Mouse (Mus musculus): ENCODE data around the gene Lrba. TPM values are rescaled to one million over a fixed set of nuclear protein-coding genes. Genes with fewer than 3 reads are reported as not detected.

The Lrba gene
- polyA plus RNA-seq, 1 experiment from 2014 or later = 9.3 TPM

- Histone ChIP-seq H3K27me3 (no peaks in the 10 kb centered on the region), H3K4me1 (replicated peaks) (no peaks in the 10 kb centered on the region), H3K9me3 (no peaks in the 10 kb centered on the region), H3K9ac (replicated peaks) (no peak overlapping the region), H3K36me3 (no peaks in the 10 kb centered on the region), H3K4me2 (no peak overlapping the region), H3K27ac (no peak overlapping the region), H3K4me3 (replicated peaks) (no peak overlapping the region)
- 93% methylated on average over 10 of the region's 10 CpGs for WGBS
- ATAC-seq (ENCODE audit: insufficient number of reproducible peaks, insufficient read depth, low FRiP score, low TSS enrichment, low read depth) = no peak
Measured at GRCm38 (mm10) chr3:86210267-86210939, 14.1 kb upstream of the Lrba start.

GRCm38 (mm10) chr3:86210959-86211358, 13.5 kb upstream of the Lrba start:
- H3K4me2 ChIP-seq = no peak overlapping the region
- no peak overlapping the region for H3K27ac ChIP-seq
- no peaks in the 10 kb centered on the region for H3K9me3 ChIP-seq
- H3K27me3 ChIP-seq = no peaks in the 10 kb centered on the region
- no peak overlapping the region for H3K9ac ChIP-seq (replicated peaks)
- no peak overlapping the region for H3K4me3 ChIP-seq (replicated peaks)
- H3K4me1 ChIP-seq (replicated peaks) = no peaks in the 10 kb centered on the region
- 84% methylated on average over 3 of the region's 3 CpGs for WGBS
- no peak for ATAC-seq (ENCODE audit: insufficient number of reproducible peaks, insufficient read depth, low FRiP score, low TSS enrichment, low read depth)
- no peaks in the 10 kb centered on the region for H3K36me3 ChIP-seq

DNA sequence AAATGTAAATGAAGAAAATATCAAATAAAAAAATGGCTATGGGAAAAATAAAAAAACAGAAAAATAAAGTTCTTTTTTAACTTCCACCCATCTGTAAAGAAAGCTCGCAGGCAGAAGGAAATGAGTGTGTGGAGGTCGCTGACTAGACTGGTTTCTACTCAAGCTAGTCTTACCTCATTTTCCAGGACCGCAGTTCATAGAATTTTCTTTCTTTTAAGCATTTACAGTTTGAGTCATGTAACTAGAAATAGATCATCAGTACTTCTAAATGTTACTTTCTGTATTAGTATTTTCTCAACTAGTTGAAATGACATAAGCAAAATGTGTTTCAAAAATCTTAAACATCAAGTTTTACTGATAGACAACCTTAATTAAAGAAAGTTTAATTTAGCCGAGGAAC, 10.2 kb upstream of the Lrba start:
- Histone ChIP-seq H3K27ac (no peak overlapping the region), H3K27me3 (no peaks in the 10 kb centered on the region), H3K4me3 (replicated peaks) (no peak overlapping the region), H3K9me3 (no peaks in the 10 kb centered on the region), H3K36me3 (no peaks in the 10 kb centered on the region), H3K4me2 (no peak overlapping the region), H3K4me1 (replicated peaks) (no peaks in the 10 kb centered on the region), H3K9ac (replicated peaks) (no peak overlapping the region)
- 84% methylated on average over 4 of the region's 4 CpGs for WGBS
- no peak for ATAC-seq (ENCODE audit: insufficient number of reproducible peaks, insufficient read depth, low FRiP score, low TSS enrichment, low read depth)

- peak overlapping the region; percentile 78 for H3K9ac ChIP-seq (replicated peaks)
- H3K9me3 ChIP-seq = no peaks in the 10 kb centered on the region
- H3K36me3 ChIP-seq = no peaks in the 10 kb centered on the region
- 0 out of 2 replicates have a peak, but pooled peaks cover 2% of the 10 kb centered on the region for H3K4me1 ChIP-seq (replicated peaks)
- H3K27me3 ChIP-seq = peaks cover 4% of the 10 kb centered on the region; the same call in 1 of the 2 replicates
- H3K27ac ChIP-seq = peak overlapping the region; percentile 89
- H3K4me2 ChIP-seq = peak overlapping the region; percentile 94
- ATAC-seq (ENCODE audit: insufficient number of reproducible peaks, insufficient read depth, low FRiP score, low TSS enrichment, low read depth) = peak; percentile 90
- peak overlapping the region; percentile 86 for H3K4me3 ChIP-seq (replicated peaks)
- under 1% methylated on average over 79 of the region's 79 CpGs for WGBS
Measured at GRCm38 (mm10) chr3:86223634-86224313, 706 bp upstream of the Lrba start.

GRCm38 (mm10) chr3:86224314-86224563, 241 bp upstream of the Lrba start:
- H3K27me3 ChIP-seq = peaks cover 4% of the 10 kb centered on the region; the same call in 1 of the 2 replicates
- peak overlapping the region; percentile 89 for H3K27ac ChIP-seq
- no peaks in the 10 kb centered on the region for H3K9me3 ChIP-seq
- 0 out of 2 replicates have a peak, but pooled peaks cover 2% of the 10 kb centered on the region for H3K4me1 ChIP-seq (replicated peaks)
- ATAC-seq (ENCODE audit: insufficient number of reproducible peaks, insufficient read depth, low FRiP score, low TSS enrichment, low read depth) = no peak; the same call in 1 of the 2 replicates
- 0 out of 2 replicates have a peak, but pooled peaks cover 3% of the 10 kb centered on the region for H3K36me3 ChIP-seq
- H3K9ac ChIP-seq (replicated peaks) = peak overlapping the region; percentile 78
- H3K4me3 ChIP-seq (replicated peaks) = peak overlapping the region; percentile 86
- H3K4me2 ChIP-seq = peak overlapping the region; percentile 94
- under 1% methylated on average over 28 of the region's 28 CpGs for WGBS

- Histone ChIP-seq H3K9ac (replicated peaks) (no peak overlapping the region), H3K4me1 (replicated peaks) (no peaks in the 10 kb centered on the region), H3K27ac (no peak overlapping the region), H3K9me3 (no peaks in the 10 kb centered on the region), H3K27me3 (no peaks in the 10 kb centered on the region), H3K36me3 (0 out of 2 replicates have a peak, but pooled peaks cover 4% of the 10 kb centered on the region), H3K4me3 (replicated peaks) (no peak overlapping the region), H3K4me2 (no peak overlapping the region)
- WGBS = 65% methylated on average over 1 of the region's 1 CpGs
- no peak for ATAC-seq (ENCODE audit: insufficient number of reproducible peaks, insufficient read depth, low FRiP score, low TSS enrichment, low read depth)
Measured at GRCm38 (mm10) chr3:86231532-86232086, 7.1 kb downstream of the Lrba start.

DNA sequence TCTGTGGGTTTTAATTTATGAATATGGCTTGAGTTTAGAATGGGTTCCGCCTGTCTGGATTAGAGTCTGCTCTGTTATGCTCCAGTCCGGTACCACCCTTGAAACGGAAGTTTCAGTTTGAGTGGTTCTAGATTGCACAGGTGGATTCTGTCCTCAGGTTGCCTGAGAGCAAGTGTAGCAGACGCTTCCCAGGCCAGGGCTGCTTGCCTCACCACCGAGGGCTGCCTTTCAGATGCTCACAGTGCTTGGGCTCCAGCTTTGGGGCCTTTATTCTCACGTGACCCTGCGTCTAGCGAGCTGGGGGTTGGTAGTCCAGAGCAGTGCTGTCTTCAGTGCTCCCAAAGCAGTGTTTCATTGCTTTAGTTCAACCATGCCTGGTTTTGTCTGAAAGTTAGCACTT, 22.7 kb downstream of the Lrba start:
- no peaks in the 10 kb centered on the region for H3K9me3 ChIP-seq
- WGBS = 71% methylated on average over 8 of the region's 8 CpGs
- H3K4me1 ChIP-seq (replicated peaks) = 0 out of 2 replicates have a peak, but pooled peaks cover 3% of the 10 kb centered on the region
- no peak overlapping the region for H3K4me3 ChIP-seq (replicated peaks)
- H3K4me2 ChIP-seq = no peak overlapping the region
- no peak overlapping the region for H3K27ac ChIP-seq
- H3K27me3 ChIP-seq = no peaks in the 10 kb centered on the region
- no peak for ATAC-seq (ENCODE audit: insufficient number of reproducible peaks, insufficient read depth, low FRiP score, low TSS enrichment, low read depth)
- no peaks in the 10 kb centered on the region for H3K36me3 ChIP-seq
- H3K9ac ChIP-seq (replicated peaks) = no peak overlapping the region

DNA sequence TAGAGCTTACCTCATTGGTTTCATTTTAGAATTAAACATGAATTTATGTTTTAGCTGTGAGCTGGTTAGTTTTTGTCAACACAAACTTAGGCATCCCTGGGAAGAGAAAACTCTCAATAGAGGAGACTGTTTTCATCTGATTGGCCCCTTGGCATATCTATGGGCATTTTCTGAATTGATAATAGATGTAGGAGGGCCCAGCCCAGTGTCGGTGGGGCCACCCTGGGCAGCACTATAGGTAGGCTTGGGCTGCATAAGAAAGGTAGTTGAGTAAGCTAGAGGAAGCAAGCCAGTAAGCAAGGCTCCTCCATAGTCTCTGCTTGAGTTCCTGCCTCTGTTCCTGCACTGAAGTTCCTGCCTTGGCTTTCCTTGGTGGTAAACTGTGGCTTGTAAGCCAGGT, 26.7 kb downstream of the Lrba start:
- H3K4me3 ChIP-seq (replicated peaks) = no peak overlapping the region
- no peaks in the 10 kb centered on the region for H3K9me3 ChIP-seq
- no peaks in the 10 kb centered on the region for H3K36me3 ChIP-seq
- 0 out of 2 replicates have a peak, but pooled peaks cover 3% of the 10 kb centered on the region for H3K4me1 ChIP-seq (replicated peaks)
- no peak overlapping the region for H3K4me2 ChIP-seq
- no peak for ATAC-seq (ENCODE audit: insufficient number of reproducible peaks, insufficient read depth, low FRiP score, low TSS enrichment, low read depth)
- no peak overlapping the region for H3K27ac ChIP-seq
- no peak overlapping the region for H3K9ac ChIP-seq (replicated peaks)
- 75% methylated on average over 1 of the region's 1 CpGs for WGBS
- no peaks in the 10 kb centered on the region for H3K27me3 ChIP-seq

DNA sequence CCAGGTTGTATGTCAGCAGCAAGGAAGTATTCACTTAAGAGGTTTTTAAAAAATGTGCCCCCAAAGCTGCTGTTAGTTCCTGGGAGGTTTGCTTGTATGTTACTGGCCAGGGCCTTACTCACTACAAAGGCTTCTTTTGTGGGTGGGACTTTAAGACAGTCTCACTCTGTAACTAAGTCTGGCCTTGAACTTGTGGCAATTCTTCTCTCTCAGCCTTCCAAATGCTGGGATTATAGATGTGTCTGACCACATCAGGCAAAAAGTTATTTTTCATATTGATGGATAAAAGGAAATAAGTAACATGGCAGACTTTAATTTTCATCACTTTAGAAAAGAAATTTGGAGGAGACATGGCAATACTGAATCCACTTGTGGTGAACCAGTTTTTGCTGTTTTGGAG, 28.1 kb downstream of the Lrba start:
- 0 out of 2 replicates have a peak, but pooled peaks cover 3% of the 10 kb centered on the region for H3K4me1 ChIP-seq (replicated peaks)
- no peak overlapping the region for H3K4me3 ChIP-seq (replicated peaks)
- ATAC-seq (ENCODE audit: insufficient number of reproducible peaks, insufficient read depth, low FRiP score, low TSS enrichment, low read depth) = no peak
- H3K27me3 ChIP-seq = no peaks in the 10 kb centered on the region
- no peak overlapping the region for H3K9ac ChIP-seq (replicated peaks)
- H3K4me2 ChIP-seq = no peak overlapping the region
- no peak overlapping the region for H3K27ac ChIP-seq
- no peaks in the 10 kb centered on the region for H3K36me3 ChIP-seq
- no peaks in the 10 kb centered on the region for H3K9me3 ChIP-seq

- Histone ChIP-seq H3K4me2 (no peak overlapping the region), H3K4me3 (replicated peaks) (no peak overlapping the region), H3K27me3 (no peaks in the 10 kb centered on the region), H3K9ac (replicated peaks) (no peak overlapping the region), H3K4me1 (replicated peaks) (0 out of 2 replicates have a peak, but pooled peaks cover 3% of the 10 kb centered on the region), H3K9me3 (no peaks in the 10 kb centered on the region), H3K36me3 (no peaks in the 10 kb centered on the region), H3K27ac (no peak overlapping the region)
- WGBS = 82% methylated on average over 3 of the region's 3 CpGs
- no peak for ATAC-seq (ENCODE audit: insufficient number of reproducible peaks, insufficient read depth, low FRiP score, low TSS enrichment, low read depth)
Measured at GRCm38 (mm10) chr3:86253071-86253470, 28.6 kb downstream of the Lrba start.

GRCm38 (mm10) chr3:86253791-86254190, 29.3 kb downstream of the Lrba start:
- H3K4me1 ChIP-seq (replicated peaks) = 0 out of 2 replicates have a peak, but pooled peaks cover 3% of the 10 kb centered on the region
- H3K27ac ChIP-seq = no peak overlapping the region
- H3K4me2 ChIP-seq = no peak overlapping the region
- H3K36me3 ChIP-seq = no peaks in the 10 kb centered on the region
- WGBS = 76% methylated on average over 1 of the region's 1 CpGs
- no peak overlapping the region for H3K9ac ChIP-seq (replicated peaks)
- no peak for ATAC-seq (ENCODE audit: insufficient number of reproducible peaks, insufficient read depth, low FRiP score, low TSS enrichment, low read depth)
- H3K9me3 ChIP-seq = no peaks in the 10 kb centered on the region
- no peaks in the 10 kb centered on the region for H3K27me3 ChIP-seq
- H3K4me3 ChIP-seq (replicated peaks) = no peak overlapping the region
